Mouse (Mus musculus): Measurements from ENCODE around the gene Hpd.

GRCm38 (mm10) chr5:123148073-123148722, 34.3 kb downstream of the Hpd start:
- TF ChIP-seq CTCF (IDR thresholded peaks at IDR 0.05; ENCODE audit: low read depth) (no peak), EP300 (IDR thresholded peaks at IDR 0.05; ENCODE audit: low read depth) (no peak)
